Mouse (Mus musculus): ENCODE measurements at regions not wholly inside any gene's neighbourhood (a gene's known extent, or its start where the extent isn't known, plus 50 kb on each side); places are given as distances from the start of the nearest gene placed in this dataset.

DNA sequence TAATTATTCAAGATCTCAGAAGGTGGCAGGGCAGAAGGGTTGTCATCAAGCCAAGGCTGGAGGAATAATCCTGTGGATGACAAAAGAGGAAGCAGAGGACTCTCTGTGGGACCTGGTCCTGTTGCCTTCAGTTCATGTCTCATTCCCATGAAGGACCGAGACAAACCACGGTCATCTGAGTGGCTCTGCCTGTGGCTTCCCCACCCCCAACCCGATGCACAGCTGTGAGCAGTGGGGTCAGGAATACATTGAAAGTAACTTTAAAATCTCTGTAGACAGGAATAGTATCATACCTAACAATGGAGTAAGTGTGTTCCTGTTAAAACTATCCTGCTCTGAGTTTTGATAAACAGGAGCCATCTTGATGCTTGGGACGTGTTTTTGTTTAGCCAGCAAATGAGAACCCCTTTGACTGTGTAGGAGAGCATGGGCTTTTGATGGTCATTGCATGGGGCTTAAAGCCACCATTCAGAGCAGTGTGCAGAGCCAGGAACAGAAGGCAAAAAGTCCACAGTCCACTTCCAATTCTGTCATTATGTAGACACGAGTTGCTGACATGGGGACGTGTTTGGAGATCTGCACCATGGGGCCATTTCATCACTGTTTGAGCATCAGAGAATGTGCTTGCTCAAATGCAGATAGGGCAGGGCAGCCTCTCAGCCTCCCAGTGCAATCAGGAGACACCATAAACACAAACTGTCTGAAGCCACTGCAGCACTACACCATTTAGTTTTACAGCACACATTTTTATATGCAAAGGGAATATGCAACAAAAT, 88.3 kb downstream of the Gm815 start:
- no peaks in the 10 kb centered on the region for H3K9me3 ChIP-seq (replicated peaks; ENCODE audit: control insufficient read depth, low read length)
- H3K27me3 ChIP-seq (ENCODE audit: control insufficient read depth, insufficient read depth, low read length) = no peaks in the 10 kb centered on the region
- no peak for DNase-seq (ENCODE audit: low spot score)
- WGBS = 77% methylated on average over 6 of the region's 6 CpGs
- H3K4me3 ChIP-seq (ENCODE audit: low read depth, low read length) = no peak overlapping the region
- H3K4me1 ChIP-seq (ENCODE audit: control insufficient read depth, insufficient read depth, low read length) = no peaks in the 10 kb centered on the region; the same call in 1 of the 2 replicates
- H3K27ac ChIP-seq (replicated peaks; ENCODE audit: low read depth, low read length) = no peak overlapping the region
- no peaks in the 10 kb centered on the region for H3K36me3 ChIP-seq (replicated peaks; ENCODE audit: control insufficient read depth, insufficient read depth, low read depth, low read length)
- no peak overlapping the region for H3K9ac ChIP-seq (replicated peaks; ENCODE audit: low read length)
- no peak for ATAC-seq (replicated peaks; ENCODE audit: insufficient number of reproducible peaks, low FRiP score, low TSS enrichment, low read depth)
- no peak overlapping the region for H3K4me2 ChIP-seq (ENCODE audit: low read depth, low read length)

DNA sequence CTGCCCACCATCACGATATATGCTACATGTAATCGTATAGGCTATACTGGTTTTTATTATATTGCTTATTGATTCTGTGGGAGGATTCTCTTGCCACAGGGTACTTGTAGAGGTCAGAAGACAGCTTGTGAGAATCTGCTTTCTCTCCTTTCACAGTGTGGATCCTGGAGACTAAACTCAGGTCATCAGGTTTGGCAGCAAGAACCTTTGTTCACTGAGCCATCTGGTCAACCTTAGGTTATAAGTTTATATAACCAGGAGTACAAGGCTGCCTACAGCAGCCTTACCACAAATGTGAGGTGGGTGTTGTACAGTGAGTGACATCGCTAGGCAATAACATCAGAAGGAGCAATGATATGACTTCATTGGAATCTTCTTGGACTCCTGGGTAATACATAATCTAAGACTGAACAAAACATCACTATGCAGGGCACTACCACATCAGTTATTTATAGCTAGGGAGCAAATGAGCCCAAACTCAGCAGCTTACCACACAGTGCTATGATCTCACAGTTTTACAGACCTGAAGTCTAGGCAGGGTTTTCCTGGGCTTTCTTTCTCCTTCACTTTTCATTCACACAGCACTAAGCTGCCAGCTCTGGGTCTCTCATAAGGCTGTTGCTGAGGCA, 89.0 kb downstream of the Gm815 start:
- Histone ChIP-seq H3K4me1 (ENCODE audit: control insufficient read depth, insufficient read depth, low read length) (no peaks in the 10 kb centered on the region; the same call in 1 of the 2 replicates), H3K4me2 (ENCODE audit: low read depth, low read length) (no peak overlapping the region), H3K36me3 (replicated peaks; ENCODE audit: control insufficient read depth, insufficient read depth, low read depth, low read length) (no peaks in the 10 kb centered on the region), H3K9ac (replicated peaks; ENCODE audit: low read length) (no peak overlapping the region), H3K9me3 (replicated peaks; ENCODE audit: control insufficient read depth, low read length) (no peaks in the 10 kb centered on the region), H3K4me3 (ENCODE audit: low read depth, low read length) (no peak overlapping the region), H3K27ac (replicated peaks; ENCODE audit: low read depth, low read length) (no peak overlapping the region), H3K27me3 (ENCODE audit: control insufficient read depth, insufficient read depth, low read length) (no peaks in the 10 kb centered on the region)
- DNase-seq (ENCODE audit: low spot score) = no peak
- WGBS = 89% methylated on average over 3 of the region's 3 CpGs
- no peak for ATAC-seq (replicated peaks; ENCODE audit: insufficient number of reproducible peaks, low FRiP score, low TSS enrichment, low read depth)

DNA sequence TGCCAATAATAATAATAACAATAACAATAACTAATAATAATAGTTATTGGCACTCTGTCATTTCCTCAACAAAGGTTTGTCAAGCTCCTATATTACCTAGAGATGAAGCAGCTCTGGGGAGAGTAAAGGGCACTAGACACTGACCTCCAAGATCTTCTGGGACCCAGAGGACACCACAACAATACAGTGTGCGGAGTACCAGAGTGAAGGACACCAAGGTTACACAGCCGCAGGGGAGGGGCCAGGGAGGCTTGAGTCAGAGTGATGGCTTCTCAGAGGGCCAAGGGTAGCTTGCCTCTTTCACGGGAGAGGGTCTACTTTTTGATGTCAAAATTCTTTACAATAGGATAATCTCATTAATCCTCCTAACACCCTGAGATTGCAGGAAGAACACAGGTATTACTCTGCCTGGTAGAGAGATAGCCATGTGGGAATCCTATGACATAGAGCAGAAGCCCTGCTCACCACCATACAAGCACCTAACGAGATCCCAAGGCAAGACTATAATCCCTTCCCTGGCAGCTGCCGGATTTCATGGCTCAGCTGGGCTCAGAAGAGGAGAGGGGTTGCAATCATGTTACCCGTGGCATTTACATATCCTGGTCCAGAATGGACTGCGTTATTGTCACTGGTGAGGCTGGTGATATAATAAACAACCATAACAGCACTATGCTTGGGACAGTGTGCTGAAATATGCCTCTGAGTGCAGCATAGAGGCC, 91.1 kb downstream of the Gm815 start:
- ATAC-seq (replicated peaks; ENCODE audit: insufficient number of reproducible peaks, low FRiP score, low TSS enrichment, low read depth) (no peak), DNase-seq (ENCODE audit: low spot score) (no peak)
- Histone ChIP-seq H3K9ac (replicated peaks; ENCODE audit: low read length) (no peak overlapping the region), H3K4me2 (ENCODE audit: low read depth, low read length) (no peak overlapping the region), H3K36me3 (replicated peaks; ENCODE audit: control insufficient read depth, insufficient read depth, low read depth, low read length) (no peaks in the 10 kb centered on the region), H3K27me3 (ENCODE audit: control insufficient read depth, insufficient read depth, low read length) (no peaks in the 10 kb centered on the region), H3K4me3 (ENCODE audit: low read depth, low read length) (no peak overlapping the region), H3K27ac (replicated peaks; ENCODE audit: low read depth, low read length) (no peak overlapping the region), H3K4me1 (ENCODE audit: control insufficient read depth, insufficient read depth, low read length) (no peaks in the 10 kb centered on the region; the same call in 1 of the 2 replicates), H3K9me3 (replicated peaks; ENCODE audit: control insufficient read depth, low read length) (no peaks in the 10 kb centered on the region)
- WGBS = 59% methylated on average over 7 of the region's 7 CpGs

DNA sequence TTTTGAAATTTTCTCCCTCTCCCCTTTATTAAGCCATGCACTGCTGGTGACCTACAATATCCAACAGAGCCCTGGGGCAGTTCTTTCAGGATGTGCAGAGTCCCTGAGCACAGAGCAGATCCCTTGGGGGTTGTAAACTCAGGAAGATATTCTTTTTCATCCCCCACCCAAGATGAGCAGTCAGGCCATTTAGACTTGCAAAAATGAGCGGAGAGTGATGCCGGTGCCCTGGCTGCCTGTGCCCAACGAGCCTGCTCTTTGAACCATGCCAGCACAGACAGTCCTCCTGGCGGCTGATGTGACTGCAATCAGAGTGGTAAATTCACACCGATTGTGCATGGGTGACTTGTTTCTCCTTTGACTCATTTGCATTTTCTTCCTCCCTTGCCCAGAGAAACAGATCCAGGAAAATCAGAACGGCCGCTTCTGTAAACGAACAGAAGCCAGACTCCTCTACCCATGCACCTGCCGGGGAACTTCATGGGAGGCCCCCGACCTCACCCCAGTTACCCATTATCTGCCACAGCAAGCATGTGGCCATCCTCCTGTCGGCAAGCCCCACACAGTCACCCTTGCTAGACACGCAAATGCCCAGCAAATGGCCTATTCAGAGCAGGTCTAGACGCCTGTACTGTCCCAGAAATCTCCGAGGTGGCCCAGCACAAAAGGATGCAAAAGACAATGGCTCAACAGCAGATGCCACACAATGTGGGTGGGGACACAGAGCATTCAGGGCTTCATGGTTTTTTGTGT, 92.4 kb downstream of the Gm815 start:
- Histone ChIP-seq H3K9me3 (replicated peaks; ENCODE audit: control insufficient read depth, low read length) (no peaks in the 10 kb centered on the region), H3K36me3 (replicated peaks; ENCODE audit: control insufficient read depth, insufficient read depth, low read depth, low read length) (no peaks in the 10 kb centered on the region), H3K4me3 (ENCODE audit: low read depth, low read length) (no peak overlapping the region), H3K4me1 (ENCODE audit: control insufficient read depth, insufficient read depth, low read length) (no peaks in the 10 kb centered on the region; the same call in 1 of the 2 replicates), H3K27ac (replicated peaks; ENCODE audit: low read depth, low read length) (no peak overlapping the region), H3K4me2 (ENCODE audit: low read depth, low read length) (no peak overlapping the region), H3K9ac (replicated peaks; ENCODE audit: low read length) (no peak overlapping the region), H3K27me3 (ENCODE audit: control insufficient read depth, insufficient read depth, low read length) (no peaks in the 10 kb centered on the region)
- 49% methylated on average over 14 of the region's 14 CpGs for WGBS
- DNase-seq (ENCODE audit: low spot score) (no peak), ATAC-seq (replicated peaks; ENCODE audit: insufficient number of reproducible peaks, low FRiP score, low TSS enrichment, low read depth) (peak; percentile 85)

DNA sequence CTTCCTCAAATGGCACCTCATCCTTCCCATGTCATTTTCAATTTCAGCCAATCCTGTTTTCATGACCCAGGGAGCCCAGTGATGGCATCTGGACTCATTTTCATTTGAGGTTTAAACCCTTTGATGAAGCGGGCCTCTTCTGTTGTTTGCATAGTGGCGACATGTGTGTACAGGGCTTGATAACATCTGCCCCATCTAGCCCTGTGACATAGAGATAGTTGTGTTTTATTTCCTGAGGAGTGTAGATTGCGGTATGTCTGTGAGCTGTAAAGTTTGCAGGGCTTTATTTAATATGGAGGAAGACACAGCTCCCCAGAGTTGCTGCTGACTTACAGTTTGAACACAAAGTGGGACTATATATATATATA, 92.9 kb downstream of the Gm815 start:
- Histone ChIP-seq H3K27me3 (ENCODE audit: control insufficient read depth, insufficient read depth, low read length) (no peaks in the 10 kb centered on the region), H3K4me1 (ENCODE audit: control insufficient read depth, insufficient read depth, low read length) (no peaks in the 10 kb centered on the region; the same call in 1 of the 2 replicates), H3K9ac (replicated peaks; ENCODE audit: low read length) (no peak overlapping the region), H3K4me3 (ENCODE audit: low read depth, low read length) (no peak overlapping the region), H3K4me2 (ENCODE audit: low read depth, low read length) (no peak overlapping the region), H3K36me3 (replicated peaks; ENCODE audit: control insufficient read depth, insufficient read depth, low read depth, low read length) (no peaks in the 10 kb centered on the region), H3K27ac (replicated peaks; ENCODE audit: low read depth, low read length) (no peak overlapping the region), H3K9me3 (replicated peaks; ENCODE audit: control insufficient read depth, low read length) (no peaks in the 10 kb centered on the region)
- 59% methylated on average over 3 of the region's 3 CpGs for WGBS
- no peak for DNase-seq (ENCODE audit: low spot score)
- ATAC-seq (replicated peaks; ENCODE audit: insufficient number of reproducible peaks, low FRiP score, low TSS enrichment, low read depth) = no peak; the same call in 1 of the 2 replicates

DNA sequence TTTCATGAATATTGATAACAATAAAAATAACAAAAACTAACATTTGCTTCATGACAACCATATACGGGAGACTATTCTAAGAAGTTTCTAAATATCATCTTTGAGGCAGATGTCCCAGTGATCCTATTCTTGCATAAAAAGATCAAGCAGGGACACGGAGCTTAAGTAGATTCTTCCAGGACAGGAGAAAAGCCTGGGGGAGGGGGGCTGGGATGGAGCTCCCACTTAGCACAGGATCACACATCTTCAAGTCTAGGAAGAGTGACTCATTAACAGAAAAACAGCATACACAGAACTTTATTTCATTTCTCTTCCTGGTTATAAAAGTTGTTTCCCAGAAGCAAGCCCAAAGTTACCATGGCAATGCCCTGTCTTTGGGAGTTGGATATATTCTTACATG, 93.6 kb downstream of the Gm815 start:
- Histone ChIP-seq H3K4me3 (ENCODE audit: low read depth, low read length) (no peak overlapping the region), H3K27ac (replicated peaks; ENCODE audit: low read depth, low read length) (no peak overlapping the region), H3K9ac (replicated peaks; ENCODE audit: low read length) (no peak overlapping the region), H3K36me3 (replicated peaks; ENCODE audit: control insufficient read depth, insufficient read depth, low read depth, low read length) (no peaks in the 10 kb centered on the region), H3K4me1 (ENCODE audit: control insufficient read depth, insufficient read depth, low read length) (no peaks in the 10 kb centered on the region; the same call in 1 of the 2 replicates), H3K4me2 (ENCODE audit: low read depth, low read length) (no peak overlapping the region), H3K27me3 (ENCODE audit: control insufficient read depth, insufficient read depth, low read length) (no peaks in the 10 kb centered on the region), H3K9me3 (replicated peaks; ENCODE audit: control insufficient read depth, low read length) (no peaks in the 10 kb centered on the region)
- no peak for DNase-seq (ENCODE audit: low spot score)
- 88% methylated on average over 2 of the region's 2 CpGs for WGBS
- no peak for ATAC-seq (replicated peaks; ENCODE audit: insufficient number of reproducible peaks, low FRiP score, low TSS enrichment, low read depth)

DNA sequence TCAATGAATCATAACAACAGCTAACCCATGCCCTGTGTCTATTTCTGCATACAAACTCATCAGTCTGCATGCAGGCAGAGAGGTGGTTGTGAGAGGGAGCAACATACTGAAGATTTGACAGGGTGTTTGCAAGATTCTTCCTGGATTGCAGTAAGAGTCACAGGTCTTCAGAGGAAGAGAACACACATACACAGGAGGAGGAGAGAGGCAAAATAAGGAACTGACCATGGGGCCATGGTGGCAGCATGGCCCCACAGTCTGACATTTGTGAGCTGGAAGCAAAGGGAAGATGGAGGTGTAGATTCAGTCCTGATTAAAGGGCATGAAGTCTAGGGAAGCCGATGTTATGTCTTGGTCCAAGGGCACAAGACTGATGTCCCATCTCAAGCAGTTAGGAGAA, 101.0 kb downstream of the Gm815 start:
- H3K36me3 ChIP-seq (replicated peaks; ENCODE audit: control insufficient read depth, insufficient read depth, low read depth, low read length) = no peaks in the 10 kb centered on the region
- no peak overlapping the region for H3K4me2 ChIP-seq (ENCODE audit: low read depth, low read length)
- no peaks in the 10 kb centered on the region for H3K4me1 ChIP-seq (ENCODE audit: control insufficient read depth, insufficient read depth, low read length)
- ATAC-seq (replicated peaks; ENCODE audit: insufficient number of reproducible peaks, low FRiP score, low TSS enrichment, low read depth) = no peak
- H3K27ac ChIP-seq (replicated peaks; ENCODE audit: low read depth, low read length) = no peak overlapping the region
- no peak overlapping the region for H3K9ac ChIP-seq (replicated peaks; ENCODE audit: low read length)
- no peaks in the 10 kb centered on the region for H3K9me3 ChIP-seq (replicated peaks; ENCODE audit: control insufficient read depth, low read length)
- 96% methylated on average over 1 of the region's 1 CpGs for WGBS
- H3K4me3 ChIP-seq (ENCODE audit: low read depth, low read length) = no peak overlapping the region
- no peak for DNase-seq (ENCODE audit: low spot score)
- H3K27me3 ChIP-seq (ENCODE audit: control insufficient read depth, insufficient read depth, low read length) = no peaks in the 10 kb centered on the region

All from embryonic facial prominence, embryonic 11.5 days (tissue).